Mouse (Mus musculus) left cerebral cortex, adult 2 months (tissue): ENCODE measurements around the gene Lamc3. TPM values are rescaled to one million over a fixed set of nuclear protein-coding genes. Genes with fewer than 3 reads are reported as not detected.
"Not testable (repeated sequence)": the region's sequence is repeated elsewhere in the genome, so short reads cannot be mapped to it uniquely, and the experiment has no call there.

Experiments
- DNase-seq, 2 experiments: peaks; one replicate each; pipeline ENCODE4 v3.0.0; 2021 to 2022; ENCODE audit warnings: low spot score in 2 of 2, mixed read lengths in 1 of 2; ENCODE audit errors: extremely low spot score in 1 of 2
- H3K27ac ChIP-seq: fragments of 200-600 bp; 2 replicates; pipeline ENCODE4 v1.8.1; 2022
- H3K4me3 ChIP-seq: fragments of 200-600 bp; 2 replicates; pipeline ENCODE4 v1.8.1; 2022
- CTCF ChIP-seq: fragments of 200-600 bp; IDR thresholded peaks from 2 replicates; pipeline ENCODE4 v1.8.1; 2022; ENCODE audit warnings: antibody characterized with exemption, mild to moderate bottlenecking, moderate library complexity
- intact Hi-C: fragments of 180-260 bp; cut with DNase I; formaldehyde crosslinking; loops from one replicate; pipeline ENCODE4 v1.15.1; 2025
- total RNA-seq, 2 experiments: library from RNA; stranded (reverse); gene quantifications; 2 replicates each; pipeline ENCODE4 v1.2.3; 2021

The Lamc3 gene
- total RNA-seq, 2 experiments from 2014 or later = 6.9 to 8.8 TPM

DNA sequence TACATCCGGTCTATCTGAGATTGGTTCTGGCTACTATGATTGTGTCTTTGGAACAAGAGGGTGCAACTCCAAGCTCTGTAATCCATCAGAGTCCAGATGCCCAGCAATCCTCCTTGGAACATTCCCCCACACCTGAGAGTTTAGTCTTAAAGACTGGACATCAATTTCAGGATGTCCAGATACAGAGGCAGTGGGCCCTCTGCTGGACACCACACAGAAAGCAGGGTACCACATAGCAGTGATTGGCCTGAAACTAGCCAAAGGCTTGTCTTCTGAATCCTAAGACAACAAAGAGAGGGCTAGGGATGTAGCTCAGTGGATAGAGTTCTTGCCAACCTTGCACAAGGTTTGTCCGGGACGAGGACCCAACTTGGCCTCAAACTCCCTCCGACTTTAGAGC lies 25.5 kb downstream of the Lamc3 start:
- Histone ChIP-seq H3K4me3 (no peak overlapping the region), H3K27ac (no peak overlapping the region)
- peak; percentile 71 for TF ChIP-seq CTCF
- intact Hi-C loops = loop anchor here (10.0 kb wide), 1 partner anchor 428 kb away; no protein-coding TSS in a partner anchor
- no peak for DNase-seq

DNA sequence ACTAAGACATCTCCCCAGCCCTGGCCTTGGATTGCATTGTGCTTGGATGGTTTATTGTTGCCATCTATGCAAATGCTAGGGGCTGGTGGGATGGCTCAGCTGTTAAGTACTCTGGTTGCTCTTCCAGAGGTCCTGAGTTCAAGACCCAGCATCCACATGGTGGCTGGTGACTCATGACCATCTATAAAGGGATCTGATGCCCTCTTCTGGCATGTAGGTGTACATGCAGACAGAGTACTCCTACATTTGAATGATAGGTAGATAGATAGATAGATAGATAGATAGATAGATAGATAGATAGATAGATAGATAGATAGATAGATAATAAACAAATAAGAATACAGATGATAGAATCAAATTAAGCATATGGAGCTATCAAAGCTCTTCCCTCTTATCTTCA lies 27.1 kb downstream of the Lamc3 start:
- DNase-seq, H3K4me3 ChIP-seq, H3K27ac ChIP-seq: not testable (repeated sequence)
- intact Hi-C loops = loop anchor here (2.0 to 10.0 kb wide), 2 partner anchors 227 to 429 kb away; no protein-coding TSS in a partner anchor
- TF ChIP-seq CTCF = peak; percentile 45

DNA sequence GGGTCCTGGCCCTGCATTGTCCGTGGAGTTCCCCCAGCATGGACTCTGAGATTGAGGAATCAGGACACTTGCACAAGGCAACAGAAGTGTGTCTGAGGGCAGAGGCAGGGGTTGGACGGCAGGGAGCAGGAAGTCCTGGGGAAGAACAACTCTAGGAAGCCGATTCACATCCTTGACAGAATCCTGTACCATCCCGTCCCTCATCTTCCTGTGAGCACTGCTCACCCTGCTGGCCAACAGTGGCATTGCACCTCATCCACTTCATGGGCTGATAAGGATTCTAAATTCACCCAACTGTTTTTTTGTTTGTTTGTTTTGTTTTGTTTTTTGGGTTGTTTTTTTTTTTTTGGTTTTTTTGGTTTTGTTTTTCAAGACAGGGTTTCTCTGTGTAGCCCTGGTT lies 28.0 kb downstream of the Lamc3 start:
- Histone ChIP-seq H3K27ac (no peak overlapping the region), H3K4me3 (no peak overlapping the region)
- peak; percentile 65 to 81 for DNase-seq
- intact Hi-C loops = loop anchor here (1.0 to 10.0 kb wide), 3 partner anchors 100 to 430 kb away; no protein-coding TSS in a partner anchor
- TF ChIP-seq CTCF = peak; percentile 97

DNA sequence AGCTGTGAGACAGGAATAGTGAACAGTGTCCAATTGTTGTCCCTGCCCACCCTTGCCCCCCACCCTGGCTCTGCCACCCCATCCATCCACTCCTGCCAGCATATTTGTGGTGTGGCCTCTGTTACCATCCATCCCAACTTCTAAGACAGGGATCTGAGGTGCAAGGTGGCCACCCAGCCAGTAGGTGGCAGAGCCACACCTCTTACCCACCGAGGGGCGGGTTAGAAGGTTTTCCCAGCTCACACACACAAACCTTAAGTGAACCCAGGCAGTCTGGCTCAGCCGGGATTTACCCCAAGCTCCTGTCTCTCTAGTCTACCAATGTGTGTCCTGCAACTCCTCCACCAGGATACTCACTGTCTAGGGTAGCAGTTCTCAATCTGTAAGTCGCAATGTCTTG lies 30.5 kb downstream of the Lamc3 start:
- Histone ChIP-seq H3K27ac (no peak overlapping the region), H3K4me3 (no peak overlapping the region)
- intact Hi-C loops = loop anchor here (2.0 to 10.0 kb wide), 3 partner anchors 55 to 433 kb away; no protein-coding TSS in a partner anchor
- TF ChIP-seq CTCF = peak; percentile 70
- no peak for DNase-seq

DNA sequence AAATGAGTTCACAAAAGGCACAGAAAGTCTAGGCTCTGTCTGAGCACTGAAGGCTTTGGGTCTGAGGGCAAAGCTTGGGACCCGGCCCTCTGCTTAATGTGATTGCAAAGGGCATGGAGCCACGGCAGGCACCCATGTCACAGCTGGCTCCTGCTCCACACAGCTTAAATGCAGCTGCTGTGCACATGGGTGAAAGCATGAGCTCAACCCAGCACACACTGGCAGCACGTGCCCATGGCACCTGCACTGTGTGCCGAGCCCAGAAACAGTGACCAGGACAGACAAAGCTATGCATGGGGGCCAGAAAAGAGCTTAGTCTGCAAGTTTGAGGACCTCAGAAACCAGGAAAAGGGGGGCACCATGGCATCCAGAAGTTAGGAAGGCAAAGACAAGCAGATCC lies 36.6 kb downstream of the Lamc3 start:
- intact Hi-C loops = no loop called here
- DNase-seq = no peak
- TF ChIP-seq CTCF = no peak
- Histone ChIP-seq H3K4me3 (no peak overlapping the region), H3K27ac (no peak overlapping the region)

DNA sequence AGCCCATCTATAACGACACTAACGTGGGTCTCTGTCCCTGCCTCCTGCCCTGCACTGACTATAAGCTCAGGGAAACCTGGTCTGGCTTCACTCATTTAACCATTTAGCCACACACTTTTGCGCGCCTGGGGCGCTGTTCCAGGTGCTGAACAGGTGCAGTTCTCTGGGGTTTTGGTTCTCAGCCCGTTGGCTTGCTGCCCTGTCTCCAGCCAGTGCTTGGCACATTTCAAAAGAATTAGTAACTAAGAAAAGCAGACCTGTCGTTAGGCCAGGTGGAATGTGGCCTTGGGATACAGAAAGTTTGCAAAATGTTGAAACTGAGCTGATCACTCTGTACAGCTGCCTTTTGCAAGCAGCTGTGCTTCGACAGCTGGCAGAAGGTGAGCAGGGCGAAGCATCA lies 37.7 kb downstream of the Lamc3 start:
- TF ChIP-seq CTCF = no peak

DNA sequence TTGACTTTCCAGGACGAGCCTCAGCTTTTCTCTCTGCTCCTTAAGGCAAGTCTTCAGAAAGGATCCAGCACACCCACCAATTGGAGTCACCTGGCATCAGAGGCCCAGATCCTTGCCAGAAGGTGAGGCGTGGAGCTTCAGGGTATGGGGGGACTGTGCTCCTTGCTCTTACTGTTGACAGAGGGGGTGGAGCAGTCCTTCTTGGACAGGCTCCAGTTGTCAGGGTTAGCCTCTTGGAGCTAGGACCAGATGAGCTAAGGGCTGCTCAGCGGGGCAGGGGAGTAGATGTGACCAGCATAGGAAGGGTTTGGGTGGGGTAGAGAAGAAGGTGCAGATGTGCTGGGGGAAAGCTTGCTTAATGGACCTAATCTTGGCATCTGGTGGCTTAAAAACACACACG lies 38.8 kb downstream of the Lamc3 start:
- intact Hi-C loops = no loop called here
- Histone ChIP-seq H3K27ac (no peak overlapping the region), H3K4me3 (no peak overlapping the region)
- no peak for DNase-seq
- TF ChIP-seq CTCF = no peak

More for the DNA sequence above, 37.7 kb downstream of the Lamc3 start:
- H3K4me3 ChIP-seq = no peak overlapping the region
- no peak for DNase-seq
- intact Hi-C loops = no loop called here
- no peak overlapping the region for H3K27ac ChIP-seq

DNA sequence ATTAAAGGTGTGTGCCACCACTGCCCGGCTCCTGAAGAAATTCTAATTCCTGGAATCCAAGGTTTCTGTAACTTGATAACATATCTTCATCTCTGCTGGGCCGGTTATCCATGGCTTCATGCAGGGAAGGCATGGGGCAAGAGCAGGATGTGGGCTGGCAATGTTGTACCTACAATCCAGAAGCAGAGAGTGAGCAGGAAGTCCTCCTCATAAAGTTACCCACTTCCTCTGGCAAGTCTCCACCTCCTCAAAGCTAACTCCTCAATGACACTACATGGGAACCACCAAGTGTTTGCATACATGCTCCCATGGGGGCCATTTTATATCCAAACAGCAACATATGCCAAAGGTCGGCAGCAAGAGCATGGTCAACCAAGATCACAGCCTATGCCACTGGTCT lies 42.6 kb downstream of the Lamc3 start:
- intact Hi-C loops = no loop called here
- no peak overlapping the region for H3K4me3 ChIP-seq
- no peak for DNase-seq
- no peak for TF ChIP-seq CTCF
- H3K27ac ChIP-seq = no peak overlapping the region

DNA sequence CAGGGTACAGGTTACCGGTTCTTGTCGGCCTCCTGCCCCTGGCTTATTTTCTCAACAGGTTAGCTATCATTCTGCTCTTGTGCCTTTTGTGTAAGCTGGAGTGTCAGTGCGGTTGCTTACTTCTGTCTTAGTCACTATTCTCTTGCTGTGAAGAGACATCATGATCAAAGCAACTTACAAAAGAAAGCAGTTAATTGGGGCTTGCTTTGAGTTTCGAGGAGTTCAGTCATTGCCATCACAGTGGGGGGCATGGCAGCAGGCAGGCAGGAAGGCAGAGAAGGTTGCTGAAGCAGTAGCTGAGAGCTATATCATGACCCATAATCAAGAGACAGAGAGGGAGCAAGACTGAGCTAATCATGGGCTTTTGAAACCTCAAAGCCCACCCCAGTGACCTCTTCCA lies 47.5 kb downstream of the Lamc3 start:
- intact Hi-C loops = no loop called here
- no peak overlapping the region for H3K4me3 ChIP-seq
- no peak overlapping the region for H3K27ac ChIP-seq
- DNase-seq = no peak
- TF ChIP-seq CTCF = no peak

DNA sequence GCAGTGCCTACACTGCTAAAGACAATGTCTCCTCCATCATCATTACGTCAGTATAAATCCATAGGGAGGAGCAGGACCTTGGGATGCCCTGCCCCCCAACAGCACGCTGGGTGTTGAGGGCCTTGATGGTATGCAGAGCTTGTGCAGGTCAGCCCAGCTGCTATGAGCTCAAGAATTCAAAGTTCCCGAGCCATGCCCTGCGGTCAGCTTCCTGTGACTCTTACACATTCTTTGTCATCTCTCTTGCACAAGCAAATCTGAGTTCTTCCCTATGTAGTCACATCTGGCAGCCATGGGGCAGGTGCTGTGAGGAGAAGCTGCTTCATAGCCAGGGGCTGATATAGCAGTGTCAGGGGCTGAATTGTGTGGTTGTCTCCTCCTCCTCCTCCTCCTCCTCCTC lies 48.0 kb downstream of the Lamc3 start:
- TF ChIP-seq CTCF = no peak

DNA sequence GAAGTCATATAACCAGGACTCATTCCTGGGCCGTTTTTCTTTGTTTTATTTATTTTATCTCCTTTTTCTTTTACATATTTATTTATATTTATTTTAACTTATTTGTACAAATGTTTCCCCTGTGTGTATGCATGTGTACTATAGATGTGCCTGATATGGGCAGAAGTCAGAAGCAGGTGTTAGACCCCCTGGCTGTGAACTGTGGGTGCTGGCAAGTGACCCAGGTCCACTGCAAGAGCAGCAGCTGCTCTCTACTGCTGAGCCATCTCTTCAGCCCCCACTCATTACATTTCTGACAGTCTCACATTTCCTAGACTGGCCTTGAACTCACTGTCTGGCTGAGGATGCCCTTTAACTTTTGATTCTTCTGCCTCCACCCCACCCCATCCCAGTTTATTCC lies 51.2 kb downstream of the Lamc3 start:
- intact Hi-C loops = no loop called here
- no peak for DNase-seq
- TF ChIP-seq CTCF = no peak
- Histone ChIP-seq H3K4me3 (no peak overlapping the region), H3K27ac (no peak overlapping the region)

More for the DNA sequence above, 48.0 kb downstream of the Lamc3 start:
- DNase-seq = no peak
- Histone ChIP-seq H3K4me3 (no peak overlapping the region), H3K27ac (no peak overlapping the region)
- intact Hi-C loops = no loop called here

DNA sequence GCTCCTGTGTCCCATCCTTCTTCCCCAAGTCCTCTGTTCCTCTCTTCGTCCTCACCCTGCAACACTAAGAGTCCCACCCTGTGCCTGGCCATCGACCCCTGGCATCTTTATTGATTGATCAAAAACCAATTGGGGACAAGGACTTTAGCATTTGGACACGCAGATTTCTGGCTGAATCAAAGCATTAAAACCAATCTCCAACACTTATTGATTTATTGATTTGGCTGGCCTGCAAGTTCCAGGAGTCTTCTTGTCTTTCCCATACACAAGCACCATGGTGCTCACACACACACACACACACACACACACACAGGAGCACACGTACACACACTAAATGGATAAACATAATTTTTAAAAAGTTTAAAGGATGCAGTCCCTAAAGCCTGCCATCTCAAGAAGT lies 55.9 kb downstream of the Lamc3 start:
- Histone ChIP-seq H3K27ac (no peak overlapping the region), H3K4me3 (no peak overlapping the region)
- intact Hi-C loops = no loop called here
- no peak for DNase-seq
- no peak for TF ChIP-seq CTCF

DNA sequence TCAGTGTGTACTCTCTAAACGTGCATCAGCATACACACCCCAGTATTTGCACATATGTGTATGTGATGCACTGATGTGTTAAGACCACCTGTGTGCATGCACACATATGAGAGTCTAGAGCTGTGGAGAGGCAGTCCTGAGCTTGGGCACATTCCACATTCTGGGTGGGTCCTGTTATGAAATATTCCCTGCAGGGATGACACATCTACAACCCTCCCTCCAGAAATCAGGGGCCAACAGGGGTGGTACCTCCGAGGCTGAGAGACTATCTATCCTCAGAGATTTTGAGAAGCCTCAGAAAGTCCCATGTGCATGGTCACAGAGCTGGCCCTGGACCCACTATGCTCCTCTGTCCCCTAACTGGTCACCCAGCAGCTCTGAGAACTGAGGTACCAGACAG lies 58.5 kb downstream of the Lamc3 start:
- no peak overlapping the region for H3K27ac ChIP-seq
- no peak for TF ChIP-seq CTCF
- intact Hi-C loops = no loop called here
- no peak overlapping the region for H3K4me3 ChIP-seq
- no peak for DNase-seq
